Mouse (Mus musculus) G1E (cell line): Measurements from ENCODE around the gene Psors1c2. TPM values are rescaled to one million over a fixed set of nuclear protein-coding genes. Genes with fewer than 3 reads are reported as not detected.

Source experiments
- ATAC-seq: 2 replicates; pipeline ENCODE4 v1.8.0; 2016; ENCODE audit warnings: mild to moderate bottlenecking; ENCODE audit not compliant: insufficient number of reproducible peaks, poor library complexity, low FRiP score, severe bottlenecking; ENCODE audit errors: extremely low read depth
- DNase-seq: peaks from one replicate; pipeline ENCODE4 v3.0.0; 2012; ENCODE audit warnings: low spot score
- H3K27me3 ChIP-seq: 2 replicates; pipeline ENCODE4 v1.6.1; 2012; ENCODE audit warnings: mild to moderate bottlenecking, low read length, inconsistent platforms; ENCODE audit not compliant: insufficient read depth
- H3K36me3 ChIP-seq: replicated peaks from 2 replicates; pipeline ENCODE3; 2012; ENCODE audit warnings: mild to moderate bottlenecking, inconsistent platforms
- H3K4me1 ChIP-seq: 2 replicates; pipeline ENCODE4 v1.6.1; 2012; ENCODE audit warnings: low read depth, low read length, inconsistent platforms, mixed read lengths; ENCODE audit not compliant: insufficient read depth
- H3K4me3 ChIP-seq: 2 replicates; pipeline ENCODE4 v1.5.1; 2012; ENCODE audit warnings: low read depth, mild to moderate bottlenecking, inconsistent platforms, low read length, moderate library complexity, mixed read lengths
- H3K9me3 ChIP-seq: replicated peaks from 2 replicates; pipeline ENCODE4 v1.6.1; 2012; ENCODE audit warnings: inconsistent platforms
- CTCF ChIP-seq: IDR thresholded peaks from 2 replicates; pipeline ENCODE4 v1.5.1; 2012; ENCODE audit warnings: low read depth, low read length, inconsistent platforms, mixed read lengths
- GATA1 ChIP-seq: IDR thresholded peaks from 2 replicates; pipeline ENCODE4 v1.6.1; 2012; ENCODE audit warnings: borderline replicate concordance, low read length, inconsistent platforms, mixed read lengths
- GATA2 ChIP-seq: IDR thresholded peaks from 2 replicates; pipeline ENCODE4 v1.6.1; 2012; ENCODE audit warnings: low read depth, low read length, inconsistent platforms, borderline replicate concordance
- POLR2AphosphoS5 ChIP-seq: IDR thresholded peaks from 2 replicates; pipeline ENCODE4 v1.6.1; 2012; ENCODE audit warnings: low read depth, low read length, inconsistent platforms; ENCODE audit not compliant: insufficient replicate concordance
- TAL1 ChIP-seq: conservative IDR thresholded peaks from 2 replicates; pipeline ENCODE4 v1.6.1; 2012; ENCODE audit warnings: low read depth, low read length, inconsistent platforms, mixed read lengths
- polyA plus RNA-seq: library from polyadenylated mRNA; stranded (reverse); fragments of >175 nt; gene quantifications from 2 replicates; pipeline ENCODE4 v1.2.3, GENCODE M21; 2012
- total RNA-seq, 2 experiments: library from RNA; stranded (forward) in 1 of 2; stranded (reverse) in 1 of 2; fragments of 200-1000 nt in 1 of 2; fragments of >200 nt in 1 of 2; fragmentation: Nextera tagmentation in 1 of 2; gene quantifications; 2 replicates each; pipeline ENCODE4 v1.2.3; 2014 to 2017

The Psors1c2 gene
- total and polyA plus RNA-seq, 3 experiments = 0.22 to 1.1 TPM; not detected in 1

DNA sequence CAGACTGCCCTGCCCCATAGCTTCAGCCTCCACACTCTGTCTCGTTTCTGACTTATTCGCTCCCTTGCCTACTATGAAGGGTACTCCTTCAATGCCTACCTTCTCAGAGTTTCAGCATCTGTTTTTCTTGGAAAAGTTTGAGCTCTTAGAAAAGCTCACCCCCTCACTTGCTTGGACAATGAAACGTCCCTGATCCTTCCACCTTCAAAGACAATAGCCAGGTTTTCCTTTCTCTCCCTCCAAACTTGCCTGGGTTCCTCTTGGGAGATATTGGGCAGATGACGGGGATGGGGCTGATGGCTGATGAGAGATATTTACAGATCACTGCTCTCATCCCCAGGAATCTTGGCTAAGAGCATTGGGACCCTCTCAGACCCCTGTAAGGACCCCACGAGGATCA, 21.3 kb downstream of the Psors1c2 start:
- Histone ChIP-seq H3K36me3 (no peaks in the 10 kb centered on the region), H3K4me1 (no peaks in the 10 kb centered on the region)

DNA sequence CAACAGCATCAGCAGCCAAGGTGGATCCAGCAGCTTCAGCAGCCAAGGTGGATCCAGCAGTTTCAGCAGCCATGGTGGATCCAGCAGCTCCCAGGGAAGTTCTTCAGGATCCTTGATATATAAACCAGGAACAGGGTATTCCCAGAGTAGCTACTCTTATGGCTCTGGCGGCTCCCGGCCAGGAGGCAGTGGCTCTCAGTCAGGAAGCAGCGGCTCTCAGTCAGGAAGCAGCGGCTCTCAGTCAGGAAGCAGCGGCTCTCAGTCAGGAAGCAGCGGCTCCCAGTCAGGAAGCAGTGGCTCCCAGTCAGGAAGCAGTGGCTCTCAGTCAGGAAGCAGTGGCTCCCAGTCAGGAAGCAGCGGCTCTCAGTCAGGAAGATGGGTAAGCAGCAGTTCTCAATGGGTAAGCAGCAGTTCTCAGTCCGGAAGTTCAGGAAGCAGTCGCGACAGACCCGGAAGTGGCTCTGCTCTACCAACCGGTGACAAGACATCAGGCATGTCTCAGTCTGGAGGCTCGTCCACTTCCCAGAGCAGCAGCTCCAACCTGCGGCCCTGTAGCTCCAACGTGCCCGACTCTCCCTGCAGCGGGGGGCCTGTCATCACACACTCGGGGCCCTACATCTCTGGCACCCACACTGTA, 21.9 kb downstream of the Psors1c2 start:
- Histone ChIP-seq H3K4me1 (no peaks in the 10 kb centered on the region), H3K36me3 (no peaks in the 10 kb centered on the region), H3K4me3 (no peak overlapping the region), H3K27me3 (peaks cover 7% of the 10 kb centered on the region; the same call in 1 of the 2 replicates), H3K9me3 (0 out of 2 replicates have a peak, but pooled peaks cover 3% of the 10 kb centered on the region)
- TF ChIP-seq GATA2 (no peak), POLR2AphosphoS5 (no peak), GATA1 (no peak), CTCF (no peak), TAL1 (no peak)
- ATAC-seq (no peak), DNase-seq (no peak)

More for the DNA sequence above, 21.3 kb downstream of the Psors1c2 start:
- DNase-seq (no peak), ATAC-seq (no peak)
- Histone ChIP-seq H3K9me3 (0 out of 2 replicates have a peak, but pooled peaks cover 3% of the 10 kb centered on the region), H3K4me3 (no peak overlapping the region), H3K27me3 (peaks cover 7% of the 10 kb centered on the region; the same call in 1 of the 2 replicates)
- TF ChIP-seq POLR2AphosphoS5 = no peak
- no peak for TF ChIP-seq CTCF
- no peak for TF ChIP-seq TAL1
- no peak for TF ChIP-seq GATA2
- TF ChIP-seq GATA1 = no peak

DNA sequence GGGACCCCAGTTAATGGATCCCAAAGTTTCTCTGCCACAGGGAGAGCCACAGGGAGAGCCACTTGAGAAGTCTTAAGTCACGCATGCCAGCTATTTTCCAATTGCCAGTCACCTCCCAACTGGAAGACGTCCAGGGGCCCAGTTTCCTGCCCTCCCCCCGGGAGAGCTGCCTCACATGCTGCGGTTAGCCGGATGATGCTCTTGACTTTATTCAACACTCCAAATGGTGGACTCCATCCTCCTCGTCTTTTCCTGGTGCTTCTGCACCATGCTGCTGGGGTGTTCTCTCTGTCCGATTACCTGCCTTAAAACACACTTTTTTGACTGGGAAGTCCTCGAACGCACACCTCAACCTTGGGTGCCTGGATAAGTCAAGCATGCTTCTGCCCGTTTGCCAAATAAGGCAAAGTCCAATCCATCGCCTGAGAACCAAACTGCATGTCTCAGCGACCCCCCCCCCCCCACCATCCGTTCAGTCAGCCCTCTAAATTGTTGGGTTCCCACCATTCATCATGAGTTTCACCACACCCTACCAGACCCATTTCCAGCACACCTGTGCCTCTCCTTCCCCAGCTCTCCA, 23.3 kb downstream of the Psors1c2 start:
- Histone ChIP-seq H3K9me3 (0 out of 2 replicates have a peak, but pooled peaks cover 3% of the 10 kb centered on the region), H3K27me3 (peaks cover 10% of the 10 kb centered on the region; the same call in 1 of the 2 replicates), H3K4me1 (no peaks in the 10 kb centered on the region), H3K4me3 (no peak overlapping the region), H3K36me3 (no peaks in the 10 kb centered on the region)
- no peak for DNase-seq
- ATAC-seq = no peak
- TF ChIP-seq CTCF = no peak
- TF ChIP-seq POLR2AphosphoS5 = no peak
- TF ChIP-seq TAL1 = no peak
- no peak for TF ChIP-seq GATA1

DNA sequence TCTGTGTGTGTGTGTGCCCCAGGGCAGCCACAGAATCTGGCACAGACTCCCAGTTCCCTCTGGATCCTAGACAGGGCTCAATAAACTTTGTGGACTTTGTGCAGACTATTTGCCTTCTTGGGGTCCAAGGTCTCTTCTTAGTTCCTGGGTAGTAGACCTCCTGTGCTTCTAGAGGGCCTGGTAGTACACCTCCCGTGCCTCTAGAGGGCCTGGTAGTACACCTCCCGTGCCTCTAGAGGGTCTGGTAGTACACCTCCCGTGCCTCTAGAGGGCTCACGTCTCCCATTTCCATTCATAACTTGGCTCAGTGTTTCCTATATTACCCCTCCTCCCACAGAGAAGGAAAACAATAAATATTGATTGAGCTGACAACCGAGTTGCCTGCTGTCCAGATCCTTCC, 23.8 kb downstream of the Psors1c2 start:
- Histone ChIP-seq H3K9me3 (0 out of 2 replicates have a peak, but pooled peaks cover 3% of the 10 kb centered on the region), H3K4me3 (no peak overlapping the region), H3K36me3 (no peaks in the 10 kb centered on the region), H3K27me3 (peaks cover 8% of the 10 kb centered on the region; the same call in 1 of the 2 replicates), H3K4me1 (no peaks in the 10 kb centered on the region)
- TF ChIP-seq CTCF (peak; percentile 78), TAL1 (no peak)
- no peak for ATAC-seq
- no peak for DNase-seq

DNA sequence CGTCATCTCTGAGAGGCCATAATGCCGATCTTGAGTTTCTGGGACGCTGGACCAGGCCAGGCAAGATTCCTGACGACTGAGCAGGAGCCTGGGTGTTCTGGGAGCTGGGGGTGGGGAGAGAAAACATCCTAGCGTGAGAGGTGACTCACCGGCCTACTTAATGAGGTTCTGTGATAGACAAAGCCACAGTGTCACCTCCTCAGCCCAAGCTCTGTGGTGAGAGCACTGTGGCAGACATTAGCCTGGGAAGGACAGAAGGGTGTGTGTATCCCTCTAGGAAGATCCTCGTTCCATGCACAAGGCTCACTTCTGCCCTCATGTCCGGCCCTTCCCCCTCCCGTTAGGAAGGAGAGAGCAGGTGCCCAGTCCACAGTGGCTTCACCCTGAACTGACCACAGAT, 24.4 kb downstream of the Psors1c2 start:
- H3K9me3 ChIP-seq = 0 out of 2 replicates have a peak, but pooled peaks cover 3% of the 10 kb centered on the region
- DNase-seq (no peak), ATAC-seq (no peak)
- no peak overlapping the region for H3K4me3 ChIP-seq
- H3K27me3 ChIP-seq = peaks cover 5% of the 10 kb centered on the region; the same call in 1 of the 2 replicates
- no peak for TF ChIP-seq CTCF
- no peak for TF ChIP-seq POLR2AphosphoS5
- TF ChIP-seq GATA2 = no peak
- no peak for TF ChIP-seq TAL1
- TF ChIP-seq GATA1 = no peak
- H3K36me3 ChIP-seq = no peaks in the 10 kb centered on the region
- H3K4me1 ChIP-seq = no peaks in the 10 kb centered on the region

DNA sequence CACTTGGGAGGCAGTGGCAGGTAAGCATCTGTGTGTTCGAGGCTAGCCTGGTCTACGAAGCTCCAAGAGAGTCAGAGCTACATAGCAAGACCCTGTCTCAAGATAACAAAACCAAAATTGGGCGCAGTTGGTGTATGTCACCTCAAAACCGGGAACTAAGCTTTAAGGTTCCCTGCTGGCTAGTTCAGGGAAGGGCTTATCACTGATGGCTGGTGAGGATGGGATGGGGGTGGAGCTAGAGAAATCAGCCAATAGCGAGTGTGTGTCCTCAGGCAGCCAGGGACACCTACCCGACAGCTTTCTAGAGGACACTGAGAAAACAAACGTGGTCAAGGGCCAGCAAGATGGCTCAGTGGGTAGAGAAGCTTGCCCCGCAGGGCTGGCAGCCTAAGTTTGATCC, 25.2 kb downstream of the Psors1c2 start:
- no peaks in the 10 kb centered on the region for H3K4me1 ChIP-seq
- H3K27me3 ChIP-seq = peaks cover 5% of the 10 kb centered on the region; the same call in 1 of the 2 replicates
- DNase-seq (no peak), ATAC-seq (no peak)
- H3K4me3 ChIP-seq = no peak overlapping the region
- H3K9me3 ChIP-seq = 0 out of 2 replicates have a peak, but pooled peaks cover 3% of the 10 kb centered on the region
- H3K36me3 ChIP-seq = no peaks in the 10 kb centered on the region
- TF ChIP-seq GATA1 = no peak
- TF ChIP-seq CTCF = no peak
- no peak for TF ChIP-seq GATA2
- no peak for TF ChIP-seq POLR2AphosphoS5
- TF ChIP-seq TAL1 = no peak
